Mouse (Mus musculus): ENCODE measurements at regions not wholly inside any gene's neighbourhood (a gene's known extent, or its start where the extent isn't known, plus 50 kb on each side); places are given as distances from the start of the nearest gene placed in this dataset.

DNA sequence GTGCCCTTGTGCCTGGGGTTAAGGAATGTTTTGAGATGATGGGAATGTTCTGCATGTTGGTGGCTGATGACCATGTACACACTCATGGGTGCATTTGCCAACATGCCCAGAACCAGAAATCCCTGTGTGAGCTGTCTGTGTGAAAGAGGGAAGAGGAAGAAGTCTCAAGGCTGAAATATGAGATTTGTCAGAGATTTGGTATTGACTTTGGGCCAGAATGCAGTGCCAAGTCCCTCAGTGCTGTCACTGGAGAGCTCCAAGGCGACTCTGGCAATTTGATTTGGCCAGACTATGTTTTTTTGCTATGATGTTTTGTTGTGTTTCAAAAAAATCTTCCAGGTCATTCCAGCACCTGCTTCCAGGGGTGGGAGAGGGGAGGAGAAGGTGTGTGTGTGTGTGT lies 281.7 kb upstream of the N4bp1 start:
- Histone ChIP-seq H3K36me3 (replicated peaks; ENCODE audit: control insufficient read depth, insufficient read depth, low read depth, low read length) (no peaks in the 10 kb centered on the region), H3K4me1 (ENCODE audit: control insufficient read depth, insufficient read depth, low read length) (no peaks in the 10 kb centered on the region), H3K27ac (replicated peaks; ENCODE audit: low read depth, low read length) (no peak overlapping the region), H3K9ac (replicated peaks; ENCODE audit: low read length) (no peak overlapping the region), H3K27me3 (ENCODE audit: control insufficient read depth, insufficient read depth, low read length) (no peaks in the 10 kb centered on the region), H3K4me3 (ENCODE audit: low read depth, low read length) (no peak overlapping the region), H3K4me2 (ENCODE audit: low read depth, low read length) (no peak overlapping the region), H3K9me3 (replicated peaks; ENCODE audit: control insufficient read depth, low read length) (no peaks in the 10 kb centered on the region)
- WGBS = 78% methylated on average over 1 of the region's 1 CpGs
- DNase-seq (ENCODE audit: low spot score) (no peak), ATAC-seq (replicated peaks; ENCODE audit: insufficient number of reproducible peaks, low FRiP score, low TSS enrichment, low read depth) (no peak)

DNA sequence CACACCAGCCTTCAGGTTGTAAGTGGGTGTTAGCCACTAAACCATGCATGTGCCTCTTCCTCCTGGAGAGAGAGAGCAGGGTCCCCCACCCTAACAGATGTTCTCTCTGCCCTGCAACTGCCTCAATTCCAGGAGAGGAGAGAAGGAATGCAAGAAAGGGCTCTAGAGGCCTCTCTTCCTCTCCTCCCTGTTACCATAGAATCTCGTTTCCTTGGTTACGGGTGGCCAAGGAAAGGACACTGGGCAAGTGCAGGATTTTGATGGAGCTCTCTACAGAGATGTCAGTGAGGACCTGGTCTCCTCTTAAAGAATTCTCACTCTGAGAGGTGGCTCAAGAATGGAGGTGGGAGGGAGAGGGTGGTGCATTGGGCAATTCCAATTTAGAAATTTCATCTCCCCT lies 275.4 kb upstream of the N4bp1 start:
- Histone ChIP-seq H3K9me3 (replicated peaks; ENCODE audit: control insufficient read depth, low read length) (no peaks in the 10 kb centered on the region), H3K4me3 (ENCODE audit: low read depth, low read length) (no peak overlapping the region), H3K27me3 (ENCODE audit: control insufficient read depth, insufficient read depth, low read length) (no peaks in the 10 kb centered on the region), H3K9ac (replicated peaks; ENCODE audit: low read length) (no peak overlapping the region), H3K27ac (replicated peaks; ENCODE audit: low read depth, low read length) (no peak overlapping the region), H3K4me2 (ENCODE audit: low read depth, low read length) (no peak overlapping the region), H3K4me1 (ENCODE audit: control insufficient read depth, insufficient read depth, low read length) (no peaks in the 10 kb centered on the region), H3K36me3 (replicated peaks; ENCODE audit: control insufficient read depth, insufficient read depth, low read depth, low read length) (no peaks in the 10 kb centered on the region)
- DNase-seq (ENCODE audit: low spot score) = no peak
- 82% methylated on average over 2 of the region's 2 CpGs for WGBS
- ATAC-seq (replicated peaks; ENCODE audit: insufficient number of reproducible peaks, low FRiP score, low TSS enrichment, low read depth) = no peak

- no peak overlapping the region for H3K27ac ChIP-seq (replicated peaks; ENCODE audit: low read depth, low read length)
- DNase-seq (ENCODE audit: low spot score) = no peak
These were observed 273.3 kb upstream of the N4bp1 start for GRCm38 (mm10) chr8:87158322-87158721.

DNA sequence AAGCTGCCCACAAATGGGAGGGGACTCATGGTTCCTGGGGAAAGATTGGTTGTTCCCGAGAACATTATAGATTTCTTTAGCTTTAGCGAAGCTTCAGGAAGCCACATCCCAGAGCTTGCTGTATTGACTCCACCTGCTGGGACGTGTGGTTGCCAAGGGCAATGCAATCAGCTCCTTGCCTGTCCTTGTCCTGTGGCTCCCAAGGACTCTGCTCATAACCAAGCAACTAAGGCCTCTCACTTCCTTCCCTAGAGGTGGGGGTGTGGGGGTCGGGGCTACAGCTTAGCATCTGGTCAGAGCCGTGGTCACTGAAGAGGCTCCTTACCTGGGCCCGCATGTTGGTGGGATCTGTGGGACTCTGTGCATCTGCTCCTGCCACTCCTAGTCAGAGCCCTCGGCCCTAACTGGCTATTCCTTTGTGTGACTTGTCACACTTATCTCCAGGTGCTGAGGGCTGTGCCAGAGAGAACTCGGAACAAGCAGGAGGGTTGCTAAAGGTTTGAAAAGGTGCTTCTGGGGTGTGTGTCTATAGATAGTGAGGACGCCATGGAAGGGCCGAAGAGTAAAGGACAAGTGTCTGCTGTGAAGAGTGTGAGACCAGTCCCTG lies 270.9 kb upstream of the N4bp1 start:
- Histone ChIP-seq H3K27ac (replicated peaks; ENCODE audit: low read depth, low read length) (no peak overlapping the region), H3K36me3 (replicated peaks; ENCODE audit: control insufficient read depth, insufficient read depth, low read depth, low read length) (no peaks in the 10 kb centered on the region), H3K9ac (replicated peaks; ENCODE audit: low read length) (no peak overlapping the region), H3K27me3 (ENCODE audit: control insufficient read depth, insufficient read depth, low read length) (no peaks in the 10 kb centered on the region), H3K4me2 (ENCODE audit: low read depth, low read length) (no peak overlapping the region), H3K9me3 (replicated peaks; ENCODE audit: control insufficient read depth, low read length) (no peaks in the 10 kb centered on the region), H3K4me3 (ENCODE audit: low read depth, low read length) (no peak overlapping the region), H3K4me1 (ENCODE audit: control insufficient read depth, insufficient read depth, low read length) (no peaks in the 10 kb centered on the region; the same call in 1 of the 2 replicates)
- 73% methylated on average over 10 of the region's 10 CpGs for WGBS
- ATAC-seq (replicated peaks; ENCODE audit: insufficient number of reproducible peaks, low FRiP score, low TSS enrichment, low read depth) = no peak
- no peak for DNase-seq (ENCODE audit: low spot score)

More at GRCm38 (mm10) chr8:87158322-87158721, 273.3 kb upstream of the N4bp1 start:
- H3K9ac ChIP-seq (replicated peaks; ENCODE audit: low read length) = no peak overlapping the region
- H3K27me3 ChIP-seq (ENCODE audit: control insufficient read depth, insufficient read depth, low read length) = no peaks in the 10 kb centered on the region
- H3K4me1 ChIP-seq (ENCODE audit: control insufficient read depth, insufficient read depth, low read length) = no peaks in the 10 kb centered on the region
- no peak overlapping the region for H3K4me2 ChIP-seq (ENCODE audit: low read depth, low read length)
- WGBS = 50% methylated on average over 8 of the region's 8 CpGs
- no peak for ATAC-seq (replicated peaks; ENCODE audit: insufficient number of reproducible peaks, low FRiP score, low TSS enrichment, low read depth)
- H3K36me3 ChIP-seq (replicated peaks; ENCODE audit: control insufficient read depth, insufficient read depth, low read depth, low read length) = no peaks in the 10 kb centered on the region
- H3K4me3 ChIP-seq (ENCODE audit: low read depth, low read length) = no peak overlapping the region
- no peaks in the 10 kb centered on the region for H3K9me3 ChIP-seq (replicated peaks; ENCODE audit: control insufficient read depth, low read length)

GRCm38 (mm10) chr8:87152068-87152915 lies 267.2 kb upstream of the N4bp1 start:
- H3K9me3 ChIP-seq (replicated peaks; ENCODE audit: control insufficient read depth, low read length) = no peaks in the 10 kb centered on the region
- peak; percentile 89 for ATAC-seq (replicated peaks; ENCODE audit: insufficient number of reproducible peaks, low FRiP score, low TSS enrichment, low read depth)
- H3K4me3 ChIP-seq (ENCODE audit: low read depth, low read length) = no peak overlapping the region
- WGBS = 17% methylated on average over 8 of the region's 8 CpGs
- H3K27me3 ChIP-seq (ENCODE audit: control insufficient read depth, insufficient read depth, low read length) = no peaks in the 10 kb centered on the region
- no peak overlapping the region for H3K4me2 ChIP-seq (ENCODE audit: low read depth, low read length)
- H3K27ac ChIP-seq (replicated peaks; ENCODE audit: low read depth, low read length) = 0 out of 2 replicates have a peak overlapping the region, but pooled peaks have one; percentile 14
- H3K4me1 ChIP-seq (ENCODE audit: control insufficient read depth, insufficient read depth, low read length) = no peaks in the 10 kb centered on the region; the same call in 1 of the 2 replicates
- peak; percentile 60 for DNase-seq (ENCODE audit: low spot score)
- H3K9ac ChIP-seq (replicated peaks; ENCODE audit: low read length) = no peak overlapping the region
- no peaks in the 10 kb centered on the region for H3K36me3 ChIP-seq (replicated peaks; ENCODE audit: control insufficient read depth, insufficient read depth, low read depth, low read length)

DNA sequence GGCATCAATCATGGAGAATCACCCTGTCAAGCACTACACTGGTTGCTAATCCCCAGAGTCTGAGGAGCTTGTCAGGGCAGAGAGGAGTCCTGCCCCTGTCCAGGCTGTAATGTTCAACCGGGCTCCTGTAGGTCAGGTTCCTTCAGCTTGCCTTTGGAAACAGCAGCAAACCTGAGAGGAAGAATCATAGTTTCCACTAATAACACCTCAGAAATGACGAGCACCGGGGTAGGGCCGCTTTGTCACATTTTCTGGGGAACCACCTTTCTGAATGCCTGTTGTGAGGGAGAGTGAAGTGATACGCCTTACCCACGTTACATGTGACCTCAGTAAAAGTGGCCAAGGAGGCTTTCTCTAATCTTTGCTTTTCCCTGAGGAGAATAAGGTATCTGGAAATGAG lies 263.8 kb upstream of the N4bp1 start:
- Histone ChIP-seq H3K36me3 (replicated peaks; ENCODE audit: control insufficient read depth, insufficient read depth, low read depth, low read length) (no peaks in the 10 kb centered on the region), H3K9ac (replicated peaks; ENCODE audit: low read length) (no peak overlapping the region), H3K4me1 (ENCODE audit: control insufficient read depth, insufficient read depth, low read length) (no peaks in the 10 kb centered on the region; the same call in 1 of the 2 replicates), H3K4me3 (ENCODE audit: low read depth, low read length) (no peak overlapping the region), H3K9me3 (replicated peaks; ENCODE audit: control insufficient read depth, low read length) (no peaks in the 10 kb centered on the region), H3K27ac (replicated peaks; ENCODE audit: low read depth, low read length) (no peak overlapping the region), H3K27me3 (ENCODE audit: control insufficient read depth, insufficient read depth, low read length) (no peaks in the 10 kb centered on the region), H3K4me2 (ENCODE audit: low read depth, low read length) (no peak overlapping the region)
- DNase-seq (ENCODE audit: low spot score) (no peak), ATAC-seq (replicated peaks; ENCODE audit: insufficient number of reproducible peaks, low FRiP score, low TSS enrichment, low read depth) (no peak)
- WGBS = 85% methylated on average over 6 of the region's 6 CpGs

DNA sequence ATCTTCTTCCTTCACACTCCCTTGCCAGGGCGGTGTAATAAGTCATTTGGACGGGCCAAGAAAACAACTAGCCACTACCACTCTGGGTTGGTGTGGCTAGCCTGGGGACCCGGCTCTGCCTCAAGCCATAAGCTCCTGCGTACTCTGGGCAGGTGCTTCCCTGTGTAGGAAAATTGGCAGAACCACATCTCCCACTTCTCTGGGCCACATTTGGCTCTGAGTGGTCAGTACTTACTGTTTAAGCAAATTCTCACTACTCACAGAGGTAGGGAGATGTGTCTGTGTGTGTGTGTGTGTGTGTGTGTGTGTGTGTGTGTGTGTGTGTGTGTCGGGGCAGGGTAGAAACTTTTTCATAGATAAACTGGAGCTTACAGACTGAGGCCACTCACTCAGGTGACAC lies 262.6 kb upstream of the N4bp1 start:
- Histone ChIP-seq H3K27ac (replicated peaks; ENCODE audit: low read depth, low read length) (no peak overlapping the region), H3K27me3 (ENCODE audit: control insufficient read depth, insufficient read depth, low read length) (no peaks in the 10 kb centered on the region), H3K4me3 (ENCODE audit: low read depth, low read length) (no peak overlapping the region), H3K4me1 (ENCODE audit: control insufficient read depth, insufficient read depth, low read length) (no peaks in the 10 kb centered on the region; the same call in 1 of the 2 replicates), H3K9ac (replicated peaks; ENCODE audit: low read length) (no peak overlapping the region), H3K36me3 (replicated peaks; ENCODE audit: control insufficient read depth, insufficient read depth, low read depth, low read length) (no peaks in the 10 kb centered on the region), H3K9me3 (replicated peaks; ENCODE audit: control insufficient read depth, low read length) (no peaks in the 10 kb centered on the region), H3K4me2 (ENCODE audit: low read depth, low read length) (no peak overlapping the region)
- WGBS = 78% methylated on average over 5 of the region's 5 CpGs
- DNase-seq (ENCODE audit: low spot score) = no peak
- no peak for ATAC-seq (replicated peaks; ENCODE audit: insufficient number of reproducible peaks, low FRiP score, low TSS enrichment, low read depth)

GRCm38 (mm10) chr8:87137412-87137811 lies 252.4 kb upstream of the N4bp1 start:
- ATAC-seq (replicated peaks; ENCODE audit: insufficient number of reproducible peaks, low FRiP score, low TSS enrichment, low read depth) (no peak), DNase-seq (ENCODE audit: low spot score) (no peak)
- WGBS = 89% methylated on average over 4 of the region's 4 CpGs
- no peaks in the 10 kb centered on the region for H3K9me3 ChIP-seq (replicated peaks; ENCODE audit: control insufficient read depth, low read length)
- H3K9ac ChIP-seq (replicated peaks; ENCODE audit: low read length) = no peak overlapping the region
- H3K4me2 ChIP-seq (ENCODE audit: low read depth, low read length) = no peak overlapping the region
- H3K27me3 ChIP-seq (ENCODE audit: control insufficient read depth, insufficient read depth, low read length) = no peaks in the 10 kb centered on the region
- H3K27ac ChIP-seq (replicated peaks; ENCODE audit: low read depth, low read length) = no peak overlapping the region
- H3K4me3 ChIP-seq (ENCODE audit: low read depth, low read length) = no peak overlapping the region
- no peaks in the 10 kb centered on the region for H3K4me1 ChIP-seq (ENCODE audit: control insufficient read depth, insufficient read depth, low read length)
- no peaks in the 10 kb centered on the region for H3K36me3 ChIP-seq (replicated peaks; ENCODE audit: control insufficient read depth, insufficient read depth, low read depth, low read length)
